Mouse (Mus musculus) liver, embryonic 12.5 days (tissue): ENCODE measurements around the gene Mad1l1. TPM values are rescaled to one million over a fixed set of nuclear protein-coding genes. Genes with fewer than 3 reads are reported as not detected.
A peak's percentile ranks its signal among the peaks of the same experiment; 100 is the strongest.

Source experiments
- ATAC-seq: fragments of 200-750 bp; cut with Nextera tagmentation; 2 replicates; pipeline ENCODE4 v1.8.0; 2017; ENCODE audit warnings: moderate number of reproducible peaks, mild to moderate bottlenecking, moderate library complexity
- H3K27ac ChIP-seq: fragments of 300-500 bp; sonication (generic); 2 replicates; pipeline ENCODE4 v1.5.1; 2016; ENCODE audit warnings: mild to moderate bottlenecking
- H3K27me3 ChIP-seq: fragments of 300-500 bp; sonication (generic); replicated peaks from 2 replicates; pipeline ENCODE4 v1.6.1; 2016; ENCODE audit warnings: mild to moderate bottlenecking, moderate library complexity
- H3K36me3 ChIP-seq: fragments of 300-500 bp; sonication (generic); 2 replicates; pipeline ENCODE4 v1.6.1; 2016; ENCODE audit warnings: mild to moderate bottlenecking, moderate library complexity
- H3K4me1 ChIP-seq: fragments of 300-500 bp; sonication (generic); 2 replicates; pipeline ENCODE4 v1.6.1; 2016
- H3K4me2 ChIP-seq: fragments of 300-500 bp; sonication (generic); 2 replicates; pipeline ENCODE4 v1.6.1; 2016; ENCODE audit warnings: mild to moderate bottlenecking, moderate library complexity
- H3K4me3 ChIP-seq: fragments of 300-500 bp; sonication (generic); 2 replicates; pipeline ENCODE4 v1.5.1; 2016; ENCODE audit warnings: mild to moderate bottlenecking, moderate library complexity
- H3K9ac ChIP-seq: fragments of 300-500 bp; sonication (generic); 2 replicates; pipeline ENCODE4 v1.6.1; 2016; ENCODE audit warnings: mild to moderate bottlenecking, moderate library complexity
- H3K9me3 ChIP-seq: fragments of 300-500 bp; sonication (generic); replicated peaks from 2 replicates; pipeline ENCODE4 v1.6.1; 2016; ENCODE audit warnings: mild to moderate bottlenecking, moderate library complexity
- WGBS: fragments of 180-500 bp; shearing (Covaris S2); methylation state at CpG from one replicate; pipeline ENCODE4 v1.1.7; 2016; ENCODE audit not compliant: insufficient replicate concordance; 5-methylcytosine and 5-hydroxymethylcytosine counted together
- polyA plus RNA-seq: library from polyadenylated mRNA; unstranded; fragments of >200 nt; fragmentation: Nextera tagmentation; extraction: Ambion mirVana; gene quantifications from 2 replicates; pipeline ENCODE4 v1.2.1, GENCODE M21; 2016

Gene Mad1l1
- polyA plus RNA-seq, 1 experiment from 2014 or later: 33.6 TPM

DNA sequence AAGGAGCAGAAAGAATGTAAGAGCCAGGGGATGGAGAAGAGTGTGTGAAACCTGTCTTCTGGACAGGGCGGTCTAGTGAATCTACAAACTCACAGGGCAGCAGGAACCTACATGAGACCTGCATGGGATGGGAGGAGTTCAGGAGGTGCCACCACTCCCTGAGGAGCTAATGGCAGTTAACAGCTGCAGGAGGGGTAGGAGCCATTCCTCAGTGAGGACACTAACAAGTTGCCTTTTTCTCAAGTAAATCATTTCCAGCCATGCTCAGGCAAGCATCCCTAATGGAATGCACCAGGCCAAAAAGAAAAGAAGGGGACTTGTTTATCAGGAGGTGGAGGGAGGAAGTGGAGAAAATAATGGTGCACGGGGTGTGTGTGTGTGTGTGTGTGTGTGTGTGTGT lies 95.5 kb downstream of the Mad1l1 start:
- Histone ChIP-seq H3K4me1 (peaks cover 2% of the 10 kb centered on the region; the same call in 1 of the 2 replicates), H3K9ac (no peak overlapping the region), H3K36me3 (peaks cover 6% of the 10 kb centered on the region; the same call in 1 of the 2 replicates), H3K27ac (no peak overlapping the region), H3K27me3 (no peaks in the 10 kb centered on the region), H3K4me3 (no peak overlapping the region), H3K9me3 (no peaks in the 10 kb centered on the region), H3K4me2 (no peak overlapping the region)
- 80% methylated on average over 2 of the region's 2 CpGs for whole genome bisulfite sequencing
- ATAC-seq: no peak

DNA sequence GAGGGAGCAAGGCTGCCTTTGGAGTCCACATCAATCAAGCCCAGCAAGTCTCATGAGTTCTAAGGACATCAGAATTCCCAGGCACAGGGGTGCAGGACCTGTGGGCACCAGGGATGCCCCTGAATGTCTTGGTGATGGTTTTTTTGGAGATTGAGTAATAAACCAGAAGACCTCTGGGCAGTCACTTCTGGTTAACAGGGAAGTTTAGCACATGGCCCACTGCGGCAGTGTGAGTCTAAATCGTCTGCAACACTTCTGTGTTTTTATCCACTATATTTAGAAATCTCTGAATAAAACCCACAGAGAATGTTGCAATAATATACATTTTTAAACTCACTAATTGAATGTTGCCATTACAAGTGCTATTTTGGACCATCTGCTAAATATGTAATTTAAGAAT lies 96.2 kb downstream of the Mad1l1 start:
- no peak overlapping the region for H3K4me2 ChIP-seq
- peaks cover 5% of the 10 kb centered on the region; the same call in 1 of the 2 replicates for H3K36me3 ChIP-seq
- no peaks in the 10 kb centered on the region for H3K9me3 ChIP-seq
- no peaks in the 10 kb centered on the region for H3K27me3 ChIP-seq
- H3K9ac ChIP-seq: no peak overlapping the region
- H3K4me3 ChIP-seq: no peak overlapping the region
- H3K4me1 ChIP-seq: peaks cover 10% of the 10 kb centered on the region
- WGBS: 76% methylated on average over 2 of the region's 2 CpGs
- no peak for ATAC-seq
- H3K27ac ChIP-seq: no peak overlapping the region

DNA sequence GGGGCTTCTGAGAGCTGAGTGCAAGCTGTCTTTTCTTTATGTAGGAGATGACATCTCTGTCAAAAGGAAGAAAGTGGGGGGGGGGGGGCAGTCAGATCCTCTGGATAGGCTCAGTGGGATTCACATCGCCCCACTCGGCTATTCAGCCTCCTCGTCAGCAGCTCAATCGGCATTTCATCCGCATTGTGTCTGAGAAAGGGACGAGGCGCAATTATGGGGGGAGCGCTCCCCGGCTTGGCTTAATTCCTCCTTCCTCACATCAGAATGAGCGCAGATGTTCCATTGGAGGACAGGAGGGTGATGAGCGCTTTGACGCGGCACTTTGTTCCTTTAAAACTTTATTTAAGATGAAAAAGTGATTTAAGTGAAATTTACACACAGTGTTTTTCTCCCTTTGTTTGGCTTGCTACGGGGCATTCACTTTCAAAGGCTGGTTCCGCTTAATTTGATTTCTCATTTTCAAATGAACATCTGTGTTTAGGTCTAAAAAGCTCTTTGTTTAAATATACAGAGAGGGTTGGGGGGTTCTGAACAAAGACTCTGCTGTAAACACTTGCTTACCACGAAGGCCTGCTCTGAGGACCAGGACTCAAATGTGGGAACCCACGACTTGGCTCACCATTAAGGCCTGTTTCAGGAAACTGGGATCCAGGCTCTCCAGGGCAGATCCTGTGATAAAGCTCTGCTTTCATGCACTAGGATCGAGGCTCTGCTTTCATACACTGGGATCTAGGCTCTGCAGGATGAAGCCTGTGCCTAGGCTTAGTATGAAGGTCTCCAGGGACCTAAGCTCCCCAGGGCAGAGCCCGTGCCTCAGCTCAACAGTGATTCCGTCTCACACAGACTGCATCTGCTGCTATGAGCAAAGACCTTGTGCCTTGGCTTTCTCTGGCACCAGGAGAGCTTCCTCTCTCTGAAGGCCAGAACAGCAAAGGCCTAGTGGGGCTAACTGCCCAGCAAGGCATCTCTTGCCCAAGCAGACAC lies 98.0 kb downstream of the Mad1l1 start:
- peaks cover 15% of the 10 kb centered on the region for H3K4me1 ChIP-seq
- H3K4me2 ChIP-seq: no peak overlapping the region
- ATAC-seq: no peak
- no peaks in the 10 kb centered on the region for H3K36me3 ChIP-seq
- WGBS: 88% methylated on average over 20 of the region's 20 CpGs
- H3K27ac ChIP-seq: no peak overlapping the region
- no peak overlapping the region for H3K4me3 ChIP-seq
- no peak overlapping the region for H3K9ac ChIP-seq
- H3K27me3 ChIP-seq: no peaks in the 10 kb centered on the region
- no peaks in the 10 kb centered on the region for H3K9me3 ChIP-seq

DNA sequence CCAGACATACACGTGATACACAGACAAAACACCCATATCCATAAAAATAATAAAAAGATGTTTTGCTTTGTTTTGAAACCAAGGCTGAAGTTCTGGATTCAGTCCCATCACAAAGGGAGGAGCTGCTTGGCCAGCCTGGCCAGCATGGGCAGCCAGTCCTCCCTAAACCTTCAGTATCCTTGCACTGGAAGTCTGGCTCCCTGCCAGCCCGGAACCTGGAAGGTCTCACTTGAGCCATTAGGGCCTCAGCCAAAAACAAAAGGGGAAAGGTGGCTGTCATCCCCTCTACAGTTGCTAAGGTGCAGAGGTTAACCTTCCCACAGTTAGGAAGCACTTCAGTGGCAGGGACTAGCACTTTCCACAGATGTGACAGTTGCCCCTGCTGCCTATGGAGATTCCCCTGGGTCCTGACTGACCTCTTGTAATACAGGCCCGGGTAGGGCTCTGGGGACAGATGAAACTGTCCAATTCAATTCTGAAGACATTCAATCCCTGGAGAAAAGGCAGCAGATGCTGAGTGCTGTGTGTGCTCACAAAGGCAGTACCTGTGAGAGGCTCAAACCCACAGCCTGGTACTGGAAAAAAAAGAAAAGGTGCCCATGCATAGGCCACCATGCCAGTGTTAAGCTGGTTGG lies 100.2 kb downstream of the Mad1l1 start:
- no peak overlapping the region for H3K27ac ChIP-seq
- H3K36me3 ChIP-seq: no peaks in the 10 kb centered on the region
- WGBS: 74% methylated on average over 3 of the region's 3 CpGs
- no peak overlapping the region for H3K9ac ChIP-seq
- H3K4me1 ChIP-seq: peaks cover 24% of the 10 kb centered on the region
- no peak overlapping the region for H3K4me2 ChIP-seq
- no peaks in the 10 kb centered on the region for H3K27me3 ChIP-seq
- ATAC-seq: no peak
- H3K9me3 ChIP-seq: no peaks in the 10 kb centered on the region
- no peak overlapping the region for H3K4me3 ChIP-seq

DNA sequence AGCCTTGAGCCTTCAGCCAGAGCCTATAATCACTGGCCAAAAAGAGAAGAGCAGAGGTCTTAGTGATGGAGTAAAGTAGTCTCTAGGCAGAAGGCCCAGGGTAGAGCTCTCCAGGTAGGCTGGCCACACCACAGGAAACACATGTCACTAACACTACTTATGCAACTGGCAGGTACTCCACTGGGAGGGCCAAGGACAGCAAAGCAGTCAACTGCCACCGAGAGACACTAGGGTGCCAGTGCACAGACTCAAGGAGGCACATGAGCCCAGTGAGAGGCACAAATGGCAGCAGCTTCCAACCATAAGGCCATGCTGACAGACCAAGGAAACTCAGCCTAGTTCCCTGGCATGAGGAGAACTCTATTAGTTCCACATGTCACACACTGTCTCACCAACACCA lies 102.1 kb downstream of the Mad1l1 start:
- Histone ChIP-seq H3K27ac (no peak overlapping the region), H3K9ac (no peak overlapping the region), H3K4me3 (no peak overlapping the region), H3K9me3 (no peaks in the 10 kb centered on the region), H3K27me3 (no peaks in the 10 kb centered on the region), H3K4me2 (no peak overlapping the region), H3K36me3 (no peaks in the 10 kb centered on the region), H3K4me1 (peaks cover 28% of the 10 kb centered on the region)
- ATAC-seq: no peak
- WGBS: 60% methylated on average over 1 of the region's 1 CpGs

DNA sequence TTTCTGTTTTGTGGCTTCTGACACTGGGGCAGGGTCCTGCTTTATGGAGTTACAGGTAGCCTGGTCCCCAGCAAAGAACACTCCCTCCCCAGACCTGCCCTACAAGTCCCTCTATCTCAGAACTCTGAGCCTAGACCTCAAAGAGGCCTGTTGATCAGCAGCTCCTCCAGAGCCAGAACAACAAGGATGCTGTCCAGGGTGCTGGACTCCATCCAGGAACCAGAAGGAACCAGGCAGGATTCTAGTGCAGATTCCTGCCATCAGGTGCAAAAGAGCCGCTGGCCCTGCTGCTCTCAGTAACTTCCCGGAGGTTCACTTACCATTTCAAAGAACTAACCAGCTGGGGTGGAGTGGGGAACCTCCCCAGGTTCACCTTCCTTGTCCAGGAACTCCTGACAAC lies 103.5 kb downstream of the Mad1l1 start:
- no peak overlapping the region for H3K9ac ChIP-seq
- H3K4me2 ChIP-seq: no peak overlapping the region
- H3K27me3 ChIP-seq: no peaks in the 10 kb centered on the region
- no peak overlapping the region for H3K4me3 ChIP-seq
- WGBS: 65% methylated on average over 2 of the region's 2 CpGs
- H3K9me3 ChIP-seq: no peaks in the 10 kb centered on the region
- H3K4me1 ChIP-seq: peaks cover 28% of the 10 kb centered on the region
- no peak overlapping the region for H3K27ac ChIP-seq
- no peak for ATAC-seq
- H3K36me3 ChIP-seq: no peaks in the 10 kb centered on the region

DNA sequence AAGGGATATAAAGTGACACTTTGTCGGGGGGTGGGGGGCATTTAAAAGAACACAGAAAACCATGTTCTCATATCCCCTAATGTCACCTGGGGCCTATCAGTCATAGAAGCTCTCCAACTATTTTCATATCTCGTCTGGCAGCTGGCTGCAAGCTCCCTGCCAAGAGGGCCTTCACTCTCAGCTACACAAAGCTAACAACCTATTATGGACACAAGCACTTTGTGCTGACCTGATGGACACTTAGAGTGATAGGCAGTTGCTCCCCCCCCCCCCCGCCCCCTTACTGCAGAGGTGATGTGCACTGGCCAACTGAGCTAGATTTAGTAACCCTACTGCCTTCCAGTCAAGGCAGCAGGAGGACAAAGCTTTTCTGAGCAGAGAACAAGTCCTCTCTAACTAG lies 104.3 kb downstream of the Mad1l1 start:
- no peaks in the 10 kb centered on the region for H3K36me3 ChIP-seq
- ATAC-seq: no peak
- WGBS: 57% methylated on average over 3 of the region's 3 CpGs
- no peak overlapping the region for H3K4me3 ChIP-seq
- H3K9me3 ChIP-seq: no peaks in the 10 kb centered on the region
- H3K27me3 ChIP-seq: no peaks in the 10 kb centered on the region
- no peak overlapping the region for H3K4me2 ChIP-seq
- H3K9ac ChIP-seq: no peak overlapping the region
- H3K27ac ChIP-seq: no peak overlapping the region
- peaks cover 28% of the 10 kb centered on the region for H3K4me1 ChIP-seq

DNA sequence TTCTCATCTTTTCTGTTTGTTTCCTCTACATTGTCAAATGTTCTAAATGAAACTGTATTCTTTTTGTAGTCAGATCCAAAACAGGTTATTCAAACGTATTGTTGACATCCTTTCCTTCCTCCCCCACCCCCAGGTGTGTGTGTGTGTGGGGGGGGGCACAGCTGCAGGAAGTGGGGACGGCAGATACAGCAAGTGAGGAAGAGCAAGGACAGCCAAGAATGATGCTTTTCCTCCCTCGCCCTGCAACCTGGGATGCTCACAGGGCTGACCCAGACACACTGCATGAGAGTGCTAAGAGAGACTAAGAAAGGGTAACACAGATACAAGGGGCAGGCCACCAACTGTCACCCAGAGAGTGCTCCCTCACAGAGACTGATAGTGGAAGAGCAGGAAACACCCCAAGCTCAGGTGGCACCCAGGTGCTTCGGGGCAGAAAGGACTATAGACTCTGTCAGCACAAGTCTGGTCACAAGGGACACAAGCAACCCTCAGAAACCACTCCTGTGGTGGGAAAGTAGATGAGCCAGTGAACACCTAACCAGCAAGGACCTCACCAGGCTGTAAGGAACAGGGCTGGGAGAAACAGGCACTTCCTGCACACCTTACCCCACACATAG lies 105.8 kb downstream of the Mad1l1 start:
- H3K4me2 ChIP-seq: no peak overlapping the region
- no peak overlapping the region for H3K27ac ChIP-seq
- no peak for ATAC-seq
- H3K36me3 ChIP-seq: no peaks in the 10 kb centered on the region
- WGBS: 66% methylated on average over 4 of the region's 4 CpGs
- H3K27me3 ChIP-seq: no peaks in the 10 kb centered on the region
- no peak overlapping the region for H3K4me3 ChIP-seq
- H3K4me1 ChIP-seq: peaks cover 25% of the 10 kb centered on the region
- no peak overlapping the region for H3K9ac ChIP-seq
- H3K9me3 ChIP-seq: no peaks in the 10 kb centered on the region

DNA sequence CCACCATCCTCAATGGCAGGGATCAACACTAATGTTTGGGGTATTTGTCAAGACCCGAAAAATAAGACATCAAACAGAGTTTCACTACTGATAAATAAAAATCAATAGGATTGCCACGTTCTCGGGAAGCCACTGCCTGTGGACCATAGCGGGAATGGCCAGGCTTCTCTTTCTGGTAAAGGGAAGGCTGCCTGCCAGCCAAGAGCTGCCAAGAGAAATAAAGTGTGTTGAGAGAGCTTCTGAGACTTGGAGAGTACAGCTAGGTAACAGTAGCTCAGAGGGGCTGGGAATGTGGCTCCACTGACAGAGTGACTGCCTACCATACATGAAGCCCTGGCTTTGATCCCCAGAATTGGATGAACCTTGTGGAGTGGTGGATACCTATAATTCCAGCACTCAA lies 108.4 kb downstream of the Mad1l1 start:
- peaks cover 41% of the 10 kb centered on the region for H3K4me1 ChIP-seq
- no peak for ATAC-seq
- H3K36me3 ChIP-seq: no peaks in the 10 kb centered on the region

DNA sequence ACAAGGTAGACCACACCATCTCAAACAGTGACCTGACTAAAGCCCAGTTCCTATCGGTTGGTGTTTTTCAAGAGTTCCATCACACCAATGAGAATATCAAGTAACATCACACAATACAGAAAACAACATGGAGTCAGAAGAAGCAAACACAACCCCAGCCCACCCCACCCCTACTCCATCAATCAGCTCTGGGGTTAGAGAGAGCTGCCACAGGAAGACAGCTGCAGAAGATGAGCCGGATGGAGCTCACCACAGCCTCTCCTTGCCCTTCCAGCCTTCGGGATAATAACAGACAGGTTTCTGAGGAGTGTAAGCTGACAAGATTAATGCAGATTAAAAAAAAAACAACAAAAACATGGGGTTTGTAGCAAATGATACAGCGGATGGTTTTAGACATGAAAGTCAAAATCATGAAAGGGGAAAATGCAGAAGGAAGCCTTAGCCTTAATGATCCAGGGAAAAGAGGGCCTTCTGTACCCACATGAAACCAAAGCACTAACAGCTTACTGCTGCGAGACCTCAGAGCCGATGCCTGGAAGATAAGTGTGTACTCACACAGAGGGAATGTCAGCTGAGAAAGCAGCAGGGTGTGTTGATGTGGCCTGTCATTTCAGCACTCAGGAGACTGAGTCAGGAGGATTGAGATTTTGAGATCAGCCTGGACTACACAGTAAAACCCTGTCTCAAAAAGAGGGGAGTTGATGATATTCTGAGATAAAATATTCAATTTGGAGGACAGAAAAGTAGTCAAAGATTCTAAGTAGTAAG lies 110.8 kb downstream of the Mad1l1 start:
- no peak for ATAC-seq
- Histone ChIP-seq H3K4me2 (no peak overlapping the region), H3K27me3 (no peaks in the 10 kb centered on the region), H3K9me3 (no peaks in the 10 kb centered on the region), H3K36me3 (0 out of 2 replicates have a peak, but pooled peaks cover 4% of the 10 kb centered on the region), H3K4me1 (peaks cover 49% of the 10 kb centered on the region), H3K27ac (0 out of 2 replicates have a peak overlapping the region, but pooled peaks have one; percentile 82), H3K9ac (no peak overlapping the region), H3K4me3 (no peak overlapping the region)
- WGBS: 36% methylated on average over 6 of the region's 6 CpGs

More for the DNA sequence above, 108.4 kb downstream of the Mad1l1 start:
- H3K9ac ChIP-seq: no peak overlapping the region
- no peak overlapping the region for H3K4me3 ChIP-seq
- no peak overlapping the region for H3K27ac ChIP-seq
- H3K9me3 ChIP-seq: no peaks in the 10 kb centered on the region
- 65% methylated on average over 4 of the region's 4 CpGs for WGBS
- no peak overlapping the region for H3K4me2 ChIP-seq
- H3K27me3 ChIP-seq: no peaks in the 10 kb centered on the region

DNA sequence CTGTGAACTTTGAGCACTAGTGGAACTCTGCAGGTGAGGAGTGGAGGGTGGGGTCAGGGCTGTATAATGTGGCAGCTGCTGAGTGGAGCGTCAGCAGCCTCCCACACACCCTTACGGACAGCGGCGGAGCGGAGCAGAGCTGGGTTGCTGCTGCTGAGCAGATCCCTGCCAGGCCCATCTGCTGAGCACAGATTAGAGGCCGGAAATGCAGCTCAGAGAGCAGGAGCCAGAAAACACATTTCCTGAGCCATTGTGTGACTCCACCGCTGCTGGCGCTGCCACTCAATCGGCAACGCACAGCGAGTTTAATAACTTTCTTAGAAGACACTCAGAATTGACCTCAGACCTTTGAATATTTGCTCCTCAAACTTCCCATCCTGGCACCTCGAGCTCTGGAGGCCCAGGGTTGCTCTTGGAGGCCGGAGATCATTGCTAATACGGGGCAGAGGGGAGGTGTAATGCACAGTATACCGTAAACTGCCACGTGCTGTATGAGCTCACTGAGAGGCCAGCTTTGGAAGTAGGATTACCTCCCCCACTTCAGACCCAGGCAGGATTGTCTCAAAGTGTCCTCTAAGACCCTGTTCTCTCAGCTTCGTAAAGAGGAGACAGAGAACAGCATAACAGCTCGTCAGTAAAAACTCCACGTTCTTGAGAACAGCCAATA lies 112.5 kb downstream of the Mad1l1 start:
- Histone ChIP-seq H3K36me3 (0 out of 2 replicates have a peak, but pooled peaks cover 4% of the 10 kb centered on the region), H3K9ac (peak overlapping the region; percentile 38), H3K4me2 (peak overlapping the region; percentile 56), H3K4me1 (peaks cover 49% of the 10 kb centered on the region), H3K4me3 (peak overlapping the region; percentile 14; the same call in 1 of the 2 replicates), H3K27me3 (no peaks in the 10 kb centered on the region), H3K9me3 (no peaks in the 10 kb centered on the region), H3K27ac (peak overlapping the region; percentile 82)
- peak; percentile 98 for ATAC-seq
- WGBS: 12% methylated on average over 19 of the region's 19 CpGs
